Mouse (Mus musculus): ENCODE data around the gene Daam2. TPM values are rescaled to one million over a fixed set of nuclear protein-coding genes. Genes with fewer than 3 reads are reported as not detected.
"Not testable (repeated sequence)": the region's sequence is repeated elsewhere in the genome, so short reads cannot be mapped to it uniquely, and the experiment has no call there.

Gene Daam2
- total RNA-seq, 2 experiments from 2014 or later, result 5.2 to 5.5 TPM

- DNase-seq, result peak in 1 of 2 experiments; percentile 8
- intact Hi-C loops (cut with DNase I), result not testable (repeated sequence)
Observed at GRCm38 (mm10) chr17:49437306-49437705, 126.8 kb downstream of the Daam2 start.

GRCm38 (mm10) chr17:49436631-49437030 lies 127.5 kb downstream of the Daam2 start:
- peak in 1 of 2 experiments; percentile 4 for DNase-seq

GRCm38 (mm10) chr17:49435081-49435480 lies 129.1 kb downstream of the Daam2 start:
- peak in 1 of 2 experiments; percentile 13 for DNase-seq
- intact Hi-C loops (cut with DNase I), result no loop called here

More at GRCm38 (mm10) chr17:49436631-49437030, 127.5 kb downstream of the Daam2 start:
- intact Hi-C loops (cut with DNase I), result no loop called here

GRCm38 (mm10) chr17:49434236-49434635 lies 129.9 kb downstream of the Daam2 start:
- intact Hi-C loops (cut with DNase I), result no loop called here
- no peak for DNase-seq

GRCm38 (mm10) chr17:49433071-49433470 lies 131.1 kb downstream of the Daam2 start:
- intact Hi-C loops (cut with DNase I), result no loop called here
- DNase-seq, result no peak

GRCm38 (mm10) chr17:49432071-49432711 lies 132.0 kb downstream of the Daam2 start:
- DNase-seq, result peak in 1 of 2 experiments; percentile 51
- intact Hi-C loops (cut with DNase I), result no loop called here

GRCm38 (mm10) chr17:49431176-49431575 lies 133.0 kb downstream of the Daam2 start:
- intact Hi-C loops (cut with DNase I), result no loop called here

GRCm38 (mm10) chr17:49430136-49430535 lies 134.0 kb downstream of the Daam2 start:
- intact Hi-C loops (cut with DNase I), result no loop called here
- no peak for DNase-seq

More at GRCm38 (mm10) chr17:49431176-49431575, 133.0 kb downstream of the Daam2 start:
- no peak for DNase-seq

GRCm38 (mm10) chr17:49429471-49430129 lies 134.5 kb downstream of the Daam2 start:
- intact Hi-C loops (cut with DNase I), result no loop called here
- DNase-seq, result no peak

GRCm38 (mm10) chr17:49428751-49429415 lies 135.3 kb downstream of the Daam2 start:
- intact Hi-C loops (cut with DNase I), result no loop called here

GRCm38 (mm10) chr17:49428239-49428688 lies 135.9 kb downstream of the Daam2 start, which contains the start of gene Mocs1:
TSS of gene Mocs1 (plus strand) at chr17:49428362.
- DNase-seq, result peak; percentile 93 to 94
- intact Hi-C loops (cut with DNase I), result no loop called here

More at GRCm38 (mm10) chr17:49428751-49429415, 135.3 kb downstream of the Daam2 start:
- no peak for DNase-seq

- no peak for DNase-seq
- intact Hi-C loops (cut with DNase I), result no loop called here
Observed at GRCm38 (mm10) chr17:49427631-49428238, 136.4 kb downstream of the Daam2 start.

GRCm38 (mm10) chr17:49423872-49424271 lies 140.3 kb downstream of the Daam2 start:
- peak in 1 of 2 experiments; percentile 46 for DNase-seq
- intact Hi-C loops (cut with DNase I), result no loop called here

GRCm38 (mm10) chr17:49423067-49423325 lies 141.1 kb downstream of the Daam2 start:
- intact Hi-C loops (cut with DNase I), result no loop called here
- no peak for DNase-seq

GRCm38 (mm10) chr17:49422286-49423066 lies 141.7 kb downstream of the Daam2 start:
- no peak for DNase-seq
- intact Hi-C loops (cut with DNase I), result no loop called here

GRCm38 (mm10) chr17:49419813-49420212 lies 144.3 kb downstream of the Daam2 start:
- DNase-seq, result no peak
- intact Hi-C loops (cut with DNase I), result no loop called here

GRCm38 (mm10) chr17:49416228-49416627 lies 147.9 kb downstream of the Daam2 start:
- no peak for DNase-seq
- intact Hi-C loops (cut with DNase I), result no loop called here

GRCm38 (mm10) chr17:49413554-49413953 lies 150.6 kb downstream of the Daam2 start:
- DNase-seq, result no peak
- intact Hi-C loops (cut with DNase I), result no loop called here

- intact Hi-C loops (cut with DNase I), result no loop called here
- DNase-seq, result no peak
Observed at GRCm38 (mm10) chr17:49412974-49413373, 151.2 kb downstream of the Daam2 start.
